Mouse (Mus musculus) intestine, embryonic 15.5 days (tissue): ENCODE data around the gene Fitm1. TPM values are rescaled to one million over a fixed set of nuclear protein-coding genes. Genes with fewer than 3 reads are reported as not detected.
A peak's percentile ranks its signal among the peaks of the same experiment; 100 is the strongest.

ENCODE experiments used
- ATAC-seq: fragments of 200-750 bp; cut with Nextera tagmentation; 2 replicates; pipeline ENCODE4 v1.8.0; 2017; ENCODE audit warnings: moderate TSS enrichment, moderate library complexity
- H3K27ac ChIP-seq: fragments of 300-500 bp; sonication (generic); 2 replicates; pipeline ENCODE4 v1.5.1; 2015; ENCODE audit warnings: mild to moderate bottlenecking, inconsistent platforms
- H3K27me3 ChIP-seq: fragments of 300-500 bp; sonication (generic); replicated peaks from 2 replicates; pipeline ENCODE4 v1.6.1; 2015; ENCODE audit warnings: inconsistent platforms
- H3K36me3 ChIP-seq: fragments of 300-500 bp; sonication (generic); 2 replicates; pipeline ENCODE4 v1.6.1; 2015; ENCODE audit warnings: inconsistent platforms
- H3K4me1 ChIP-seq: fragments of 300-500 bp; sonication (generic); replicated peaks from 2 replicates; pipeline ENCODE4 v1.6.1; 2015; ENCODE audit warnings: inconsistent platforms
- H3K4me2 ChIP-seq: fragments of 300-500 bp; sonication (generic); replicated peaks from 2 replicates; pipeline ENCODE4 v1.6.1; 2015; ENCODE audit warnings: mild to moderate bottlenecking, inconsistent platforms
- H3K4me3 ChIP-seq: fragments of 300-500 bp; sonication (generic); replicated peaks from 2 replicates; pipeline ENCODE4 v1.5.1; 2015; ENCODE audit warnings: inconsistent platforms
- H3K9ac ChIP-seq: fragments of 300-500 bp; sonication (generic); 2 replicates; pipeline ENCODE4 v1.6.1; 2015; ENCODE audit warnings: inconsistent platforms
- H3K9me3 ChIP-seq: fragments of 300-500 bp; sonication (generic); 2 replicates; pipeline ENCODE4 v1.6.1; 2016; ENCODE audit warnings: inconsistent platforms
- WGBS: fragments of 180-500 bp; shearing (Covaris S2); methylation state at CpG from one replicate; pipeline ENCODE4 v1.1.7; 2015; 5-methylcytosine and 5-hydroxymethylcytosine counted together
- polyA plus RNA-seq: library from polyadenylated mRNA; unstranded; fragments of >200 nt; fragmentation: Nextera tagmentation; extraction: Ambion mirVana; gene quantifications from 2 replicates; pipeline ENCODE4 v1.2.1, GENCODE M21; 2015

Fitm1 gene
- polyA plus RNA-seq, 1 experiment from 2014 or later: 0.49 TPM

GRCm38 (mm10) chr14:55604823-55605222 is 29.4 kb downstream of the Fitm1 start:
- WGBS: 90% methylated on average over 11 of the region's 11 CpGs

GRCm38 (mm10) chr14:55605743-55606459 is 30.5 kb downstream of the Fitm1 start:
- H3K9ac ChIP-seq: no peak overlapping the region
- peaks cover 28% of the 10 kb centered on the region for H3K36me3 ChIP-seq
- no peaks in the 10 kb centered on the region for H3K9me3 ChIP-seq
- 94% methylated on average over 16 of the region's 16 CpGs for WGBS
- no peak overlapping the region for H3K4me2 ChIP-seq
- no peak overlapping the region for H3K27ac ChIP-seq
- H3K4me1 ChIP-seq: 0 out of 2 replicates have a peak, but pooled peaks cover 10% of the 10 kb centered on the region
- no peak for ATAC-seq
- no peak overlapping the region for H3K4me3 ChIP-seq
- no peaks in the 10 kb centered on the region for H3K27me3 ChIP-seq

More at GRCm38 (mm10) chr14:55604823-55605222, 29.4 kb downstream of the Fitm1 start:
- peak overlapping the region; percentile 82; the same call in 1 of the 2 replicates for H3K27ac ChIP-seq
- no peaks in the 10 kb centered on the region for H3K27me3 ChIP-seq
- no peak for ATAC-seq
- no peak overlapping the region for H3K4me3 ChIP-seq
- no peaks in the 10 kb centered on the region for H3K9me3 ChIP-seq
- peaks cover 33% of the 10 kb centered on the region for H3K36me3 ChIP-seq
- H3K9ac ChIP-seq: no peak overlapping the region
- H3K4me2 ChIP-seq: peak overlapping the region; percentile 74; the same call in 1 of the 2 replicates
- 0 out of 2 replicates have a peak, but pooled peaks cover 10% of the 10 kb centered on the region for H3K4me1 ChIP-seq

- H3K4me2 ChIP-seq: no peak overlapping the region
- H3K4me3 ChIP-seq: no peak overlapping the region
- whole genome bisulfite sequencing: 91% methylated on average over 6 of the region's 6 CpGs
- H3K27ac ChIP-seq: no peak overlapping the region
- H3K4me1 ChIP-seq: 0 out of 2 replicates have a peak, but pooled peaks cover 8% of the 10 kb centered on the region
- H3K9ac ChIP-seq: no peak overlapping the region
- no peak for ATAC-seq
- H3K27me3 ChIP-seq: no peaks in the 10 kb centered on the region
- H3K36me3 ChIP-seq: 0 out of 2 replicates have a peak, but pooled peaks cover 16% of the 10 kb centered on the region
- H3K9me3 ChIP-seq: no peaks in the 10 kb centered on the region
Measured at GRCm38 (mm10) chr14:55608339-55608738, 32.9 kb downstream of the Fitm1 start.

- no peak overlapping the region for H3K4me3 ChIP-seq
- 0 out of 2 replicates have a peak, but pooled peaks cover 4% of the 10 kb centered on the region for H3K4me1 ChIP-seq
- 66% methylated on average over 6 of the region's 6 CpGs for WGBS
- no peaks in the 10 kb centered on the region for H3K27me3 ChIP-seq
- no peaks in the 10 kb centered on the region for H3K9me3 ChIP-seq
- ATAC-seq: no peak
- no peak overlapping the region for H3K4me2 ChIP-seq
- no peak overlapping the region for H3K27ac ChIP-seq
- H3K9ac ChIP-seq: no peak overlapping the region
- H3K36me3 ChIP-seq: 0 out of 2 replicates have a peak, but pooled peaks cover 3% of the 10 kb centered on the region
Measured at GRCm38 (mm10) chr14:55613346-55613745, 37.9 kb downstream of the Fitm1 start.

- WGBS: 76% methylated on average over 7 of the region's 7 CpGs
- Histone ChIP-seq H3K4me2 (no peak overlapping the region), H3K27me3 (no peaks in the 10 kb centered on the region), H3K27ac (no peak overlapping the region), H3K4me3 (no peak overlapping the region), H3K36me3 (0 out of 2 replicates have a peak, but pooled peaks cover 3% of the 10 kb centered on the region), H3K4me1 (peaks cover 4% of the 10 kb centered on the region; the same call in 1 of the 2 replicates), H3K9me3 (no peaks in the 10 kb centered on the region), H3K9ac (no peak overlapping the region)
- ATAC-seq: no peak
Measured at GRCm38 (mm10) chr14:55614565-55615178, 39.3 kb downstream of the Fitm1 start.

GRCm38 (mm10) chr14:55615876-55616275 is 40.5 kb downstream of the Fitm1 start:
- no peak overlapping the region for H3K27ac ChIP-seq
- no peaks in the 10 kb centered on the region for H3K9me3 ChIP-seq
- H3K4me2 ChIP-seq: no peak overlapping the region
- no peaks in the 10 kb centered on the region for H3K27me3 ChIP-seq
- WGBS: 37% methylated on average over 2 of the region's 2 CpGs
- H3K4me3 ChIP-seq: no peak overlapping the region
- peaks cover 4% of the 10 kb centered on the region; the same call in 1 of the 2 replicates for H3K4me1 ChIP-seq
- ATAC-seq: no peak
- H3K9ac ChIP-seq: no peak overlapping the region
- no peaks in the 10 kb centered on the region for H3K36me3 ChIP-seq

GRCm38 (mm10) chr14:55616844-55617243 is 41.4 kb downstream of the Fitm1 start:
- WGBS: 81% methylated on average over 2 of the region's 2 CpGs
- H3K27ac ChIP-seq: no peak overlapping the region
- peaks cover 4% of the 10 kb centered on the region; the same call in 1 of the 2 replicates for H3K4me1 ChIP-seq
- no peak for ATAC-seq
- no peak overlapping the region for H3K9ac ChIP-seq
- no peaks in the 10 kb centered on the region for H3K27me3 ChIP-seq
- H3K4me3 ChIP-seq: no peak overlapping the region
- no peaks in the 10 kb centered on the region for H3K9me3 ChIP-seq
- no peaks in the 10 kb centered on the region for H3K36me3 ChIP-seq
- no peak overlapping the region for H3K4me2 ChIP-seq

- no peaks in the 10 kb centered on the region for H3K36me3 ChIP-seq
- no peak within 1 kb of the TSS for H3K27ac ChIP-seq
- 13% methylated on average over 21 of the region's 21 CpGs for WGBS
- peak within 1 kb of the TSS; percentile 52 for H3K4me2 ChIP-seq
- peaks cover 4% of the 10 kb centered on the region; the same call in 1 of the 2 replicates for H3K4me1 ChIP-seq
- H3K4me3 ChIP-seq: peak within 1 kb of the TSS; percentile 23
- H3K9me3 ChIP-seq: no peaks in the 10 kb centered on the region
- ATAC-seq: peak; percentile 90
- H3K9ac ChIP-seq: peak within 1 kb of the TSS; percentile 32; the same call in 1 of the 2 replicates
- H3K27me3 ChIP-seq: no peaks in the 10 kb centered on the region
Measured at GRCm38 (mm10) chr14:55617822-55618221, 42.4 kb downstream of the Fitm1 start, which contains the start of gene Rec8. TSS of gene Rec8 (plus strand) at chr14:55618037.

- Histone ChIP-seq H3K27me3 (no peaks in the 10 kb centered on the region), H3K27ac (no peak overlapping the region), H3K4me3 (peak overlapping the region; percentile 23), H3K4me2 (peak overlapping the region; percentile 52), H3K36me3 (no peaks in the 10 kb centered on the region), H3K9ac (peak overlapping the region; percentile 32; the same call in 1 of the 2 replicates), H3K9me3 (no peaks in the 10 kb centered on the region), H3K4me1 (peaks cover 4% of the 10 kb centered on the region; the same call in 1 of the 2 replicates)
- WGBS: 32% methylated on average over 22 of the region's 22 CpGs
- peak; percentile 41; the same call in 1 of the 2 replicates for ATAC-seq
Measured at GRCm38 (mm10) chr14:55618486-55619195, 43.2 kb downstream of the Fitm1 start.

Other genes with a start within 250 kb of the Fitm1 start
- 137 and 139 TPM in 2 replicates for gene Dhrs4, start 96.9 kb upstream of the Fitm1 start, polyA plus RNA-seq
- 2.2 and 2.4 TPM in 2 replicates for gene Carmil3, start 85.0 kb upstream of the Fitm1 start, polyA plus RNA-seq
- 0.25 and 0.40 TPM in 2 replicates for gene Cpne6, start 65.2 kb upstream of the Fitm1 start, polyA plus RNA-seq
- gene Nrl, start 50.6 kb upstream of the Fitm1 start, polyA plus RNA-seq: not detected in 2 replicates
- gene Pck2, start 35.4 kb upstream of the Fitm1 start, polyA plus RNA-seq: 48.8 and 50.8 TPM in 2 replicates
- gene Dcaf11, start 15.6 kb upstream of the Fitm1 start, polyA plus RNA-seq: 72.8 and 86.2 TPM in 2 replicates
- gene A730061H03Rik, start 15.2 kb upstream of the Fitm1 start, polyA plus RNA-seq: 2.2 and 2.4 TPM in 2 replicates
- gene Psme1, start 2.5 kb downstream of the Fitm1 start, polyA plus RNA-seq: 197 and 207 TPM in 2 replicates
- 9.6 and 11.6 TPM in 2 replicates for gene Emc9, start 9.7 kb downstream of the Fitm1 start, polyA plus RNA-seq
- 343 and 366 TPM in 2 replicates for gene Psme2, start 15.5 kb downstream of the Fitm1 start, polyA plus RNA-seq
- 15.7 and 16.3 TPM in 2 replicates for gene Rnf31, start 16.1 kb downstream of the Fitm1 start, polyA plus RNA-seq
- 10.5 and 10.8 TPM in 2 replicates for gene Irf9, start 28.0 kb downstream of the Fitm1 start, polyA plus RNA-seq
- 8.2 and 10.5 TPM in 2 replicates for gene Rec8, start 42.4 kb downstream of the Fitm1 start, polyA plus RNA-seq
- 63.8 and 72.8 TPM in 2 replicates for gene Ipo4, start 60.3 kb downstream of the Fitm1 start, polyA plus RNA-seq
- gene Gm49378, start 62.3 kb downstream of the Fitm1 start, polyA plus RNA-seq: 0.86 and 2.6 TPM in 2 replicates
- 119 and 124 TPM in 2 replicates for gene Tm9sf1, start 68.2 kb downstream of the Fitm1 start, polyA plus RNA-seq
- 0.75 and 1.2 TPM in 2 replicates for gene Tssk4, start 74.6 kb downstream of the Fitm1 start, polyA plus RNA-seq
- gene Mdp1, start 84.9 kb downstream of the Fitm1 start, polyA plus RNA-seq: 58.4 and 62.1 TPM in 2 replicates
- gene Gmpr2, start 96.3 kb downstream of the Fitm1 start, polyA plus RNA-seq: 58.6 and 58.7 TPM in 2 replicates
- gene Nedd8, start 96.5 kb downstream of the Fitm1 start, polyA plus RNA-seq: 510 and 527 TPM in 2 replicates
- 35.8 and 38.7 TPM in 2 replicates for gene Tinf2, start 106.2 kb downstream of the Fitm1 start, polyA plus RNA-seq
- gene Tgm1, start 138.3 kb downstream of the Fitm1 start, polyA plus RNA-seq: 1.1 and 1.2 TPM in 2 replicates
- 34.1 and 34.9 TPM in 2 replicates for gene Rabggta, start 146.6 kb downstream of the Fitm1 start, polyA plus RNA-seq
- 99.4 and 117 TPM in 2 replicates for gene Dhrs1, start 170.1 kb downstream of the Fitm1 start, polyA plus RNA-seq
- 35.6 and 36.0 TPM in 2 replicates for gene Nop9, start 170.1 kb downstream of the Fitm1 start, polyA plus RNA-seq
- gene Cideb, start 182.8 kb downstream of the Fitm1 start, polyA plus RNA-seq: 52.7 and 63.5 TPM in 2 replicates
- gene Ltb4r2, start 185.8 kb downstream of the Fitm1 start, polyA plus RNA-seq: 0.31 and 0.52 TPM in 2 replicates
- gene Ltb4r1, start 190.3 kb downstream of the Fitm1 start, polyA plus RNA-seq: 0.93 and 1.0 TPM in 2 replicates
- 6.7 and 7.0 TPM in 2 replicates for gene Adcy4, start 208.5 kb downstream of the Fitm1 start, polyA plus RNA-seq
- 45.2 and 45.6 TPM in 2 replicates for gene Ripk3, start 213.2 kb downstream of the Fitm1 start, polyA plus RNA-seq
- 25.7 and 26.3 TPM in 2 replicates for gene Nfatc4, start 247.5 kb downstream of the Fitm1 start, polyA plus RNA-seq